Mouse (Mus musculus) heart, embryonic 16.5 days (tissue): ENCODE data around the gene Opn3. TPM values are rescaled to one million over a fixed set of nuclear protein-coding genes. Genes with fewer than 3 reads are reported as not detected.

ENCODE experiments used
- ATAC-seq: fragments of 200-750 bp; cut with Nextera tagmentation; replicated peaks from 2 replicates; pipeline ENCODE4 v1.8.0; 2017; ENCODE audit warnings: moderate number of reproducible peaks; ENCODE audit not compliant: insufficient read depth, low FRiP score; ENCODE audit errors: extremely low read depth
- H3K27ac ChIP-seq: fragments of 300-500 bp; sonication (generic); 2 replicates; pipeline ENCODE4 v1.5.1; 2014; ENCODE audit warnings: mild to moderate bottlenecking, low read length, control low read depth, moderate library complexity
- H3K27me3 ChIP-seq: fragments of 300-500 bp; sonication (generic); 2 replicates; pipeline ENCODE4 v1.6.1; 2014; ENCODE audit warnings: low read length, mixed read lengths; ENCODE audit not compliant: control insufficient read depth, insufficient read depth
- H3K36me3 ChIP-seq: fragments of 300-500 bp; sonication (generic); 2 replicates; pipeline ENCODE4 v1.6.1; 2014; ENCODE audit not compliant: control insufficient read depth, insufficient read depth
- H3K4me1 ChIP-seq: fragments of 300-500 bp; sonication (generic); 2 replicates; pipeline ENCODE4 v1.6.1; 2014; ENCODE audit warnings: low read length, mixed read lengths; ENCODE audit not compliant: control insufficient read depth, insufficient read depth
- H3K4me2 ChIP-seq: fragments of 300-500 bp; sonication (generic); 2 replicates; pipeline ENCODE4 v1.6.1; 2014; ENCODE audit warnings: low read depth, mild to moderate bottlenecking, control low read depth, low read length
- H3K4me3 ChIP-seq: fragments of 300-500 bp; sonication (generic); 2 replicates; pipeline ENCODE4 v1.5.1; 2014; ENCODE audit warnings: mild to moderate bottlenecking, control low read depth, low read length
- H3K9ac ChIP-seq: fragments of 300-500 bp; sonication (generic); 2 replicates; pipeline ENCODE4 v1.6.1; 2014; ENCODE audit warnings: low read length, control low read depth
- H3K9me3 ChIP-seq: fragments of 300-500 bp; sonication (generic); replicated peaks from 2 replicates; pipeline ENCODE4 v1.6.1; 2016; ENCODE audit warnings: low read length; ENCODE audit not compliant: control insufficient read depth
- WGBS: fragments of 180-500 bp; shearing (Covaris S2); extraction: QIAGEN DNeasy Blood & Tissue Kit; methylation state at CpG from one replicate; pipeline ENCODE4 v1.1.7; 2014; 5-methylcytosine and 5-hydroxymethylcytosine counted together
- polyA plus RNA-seq: library from polyadenylated mRNA; unstranded; fragments of >200 nt; fragmentation: Nextera tagmentation; extraction: Ambion mirVana; gene quantifications from 2 replicates; pipeline ENCODE4 v1.2.1, GENCODE M21; 2015

The Opn3 gene
- 12.2 and 13.7 TPM in 2 replicates for polyA plus RNA-seq

DNA sequence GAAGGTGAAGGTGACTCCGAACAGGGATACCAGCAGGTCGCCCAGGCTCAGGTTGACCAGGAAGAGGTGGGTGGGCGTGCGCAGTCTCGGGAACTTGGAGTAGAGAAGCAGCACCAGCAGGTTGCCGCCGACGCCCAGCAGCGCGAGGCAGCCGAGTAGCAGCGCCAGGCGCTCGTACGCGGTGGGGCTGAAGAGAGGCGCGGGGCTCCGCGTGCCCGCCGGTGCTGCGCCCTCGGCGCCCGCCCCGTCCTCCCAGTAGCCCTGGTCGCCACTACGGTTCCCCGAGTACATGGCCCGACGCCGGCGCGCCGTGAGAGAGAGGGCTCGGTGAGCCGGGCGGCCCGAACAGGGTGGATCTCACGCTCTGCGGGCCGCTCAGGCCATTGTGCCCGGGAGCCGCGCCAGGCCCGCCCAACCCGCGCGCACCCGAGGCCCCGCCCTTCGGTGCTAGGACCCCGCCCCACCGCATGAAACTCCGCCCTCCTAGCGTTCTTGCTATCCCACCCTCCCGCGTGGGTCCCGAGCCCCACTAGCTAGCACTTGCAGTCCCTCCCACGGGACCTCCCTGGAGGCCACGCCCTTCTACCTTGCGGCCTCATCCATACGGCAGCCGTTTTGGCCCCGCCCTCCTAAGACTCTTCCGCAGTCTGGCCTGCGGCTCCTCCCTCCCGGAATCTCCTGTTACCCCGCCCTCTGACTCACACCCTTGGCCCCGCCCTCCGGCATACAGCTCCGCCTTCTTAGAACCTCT is at the start of gene Opn3, which contains the start of gene Chml:
TSS of gene Opn3 (minus strand) at position 531 of the 751 bp plus-strand sequence.
TSS of gene Chml (minus strand) at position 656 of the 751 bp plus-strand sequence.
- Histone ChIP-seq H3K4me1 (peaks cover 21% of the 10 kb centered on the region), H3K27ac (peak within 1 kb of the TSS; percentile 93), H3K4me3 (peak within 1 kb of the TSS; percentile 91), H3K27me3 (no peaks in the 10 kb centered on the region), H3K9me3 (no peaks in the 10 kb centered on the region), H3K9ac (peak within 1 kb of the TSS; percentile 91), H3K4me2 (peak within 1 kb of the TSS; percentile 95), H3K36me3 (0 out of 2 replicates have a peak, but pooled peaks cover 2% of the 10 kb centered on the region)
- under 1% methylated on average over 60 of the region's 73 CpGs for WGBS
- peak; percentile 96 for ATAC-seq

DNA sequence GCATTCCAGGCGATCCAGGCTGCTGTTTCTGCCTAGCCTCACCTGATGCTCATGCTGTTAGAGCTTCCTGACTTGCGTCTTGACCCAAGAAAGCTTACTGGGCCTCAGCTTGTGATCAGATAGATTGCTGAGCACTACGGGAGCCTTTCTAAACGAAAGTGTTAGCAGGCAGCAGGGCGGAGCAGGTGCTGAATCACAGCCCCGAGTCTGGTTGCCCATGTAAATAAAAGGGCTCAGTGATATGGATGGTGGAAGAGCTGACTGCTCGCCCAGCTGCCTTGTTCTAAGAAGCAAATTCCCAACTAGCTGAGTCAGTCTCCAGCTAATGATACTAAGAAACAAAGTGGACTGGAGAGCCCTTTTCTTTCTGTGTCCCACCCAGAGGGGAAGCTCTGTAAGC is 33.2 kb upstream of the Opn3 start:
- no peak for ATAC-seq
- Histone ChIP-seq H3K4me2 (no peak overlapping the region), H3K9ac (no peak overlapping the region), H3K4me1 (no peaks in the 10 kb centered on the region), H3K9me3 (no peaks in the 10 kb centered on the region), H3K27me3 (no peaks in the 10 kb centered on the region), H3K4me3 (no peak overlapping the region), H3K27ac (no peak overlapping the region), H3K36me3 (no peaks in the 10 kb centered on the region)
- 26% methylated on average over 7 of the region's 7 CpGs for WGBS

DNA sequence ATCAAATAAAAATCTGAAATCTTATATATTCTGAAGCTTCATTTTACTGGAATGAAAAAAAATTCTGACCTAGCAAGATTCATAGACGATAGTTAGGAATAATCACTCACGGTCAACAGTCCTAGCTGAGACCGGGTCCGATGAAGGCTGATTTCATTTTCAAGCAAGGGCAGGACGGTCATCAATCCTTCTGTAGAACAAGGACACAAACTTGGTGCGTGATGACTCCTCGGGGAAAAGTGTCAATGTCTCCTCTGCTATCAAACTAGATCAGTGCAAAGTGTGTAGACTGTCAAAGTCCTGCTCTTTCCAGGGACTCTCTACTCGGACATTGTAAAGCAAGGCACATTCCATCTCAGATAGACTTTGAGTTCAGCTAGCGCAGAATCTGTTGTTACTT is 24.3 kb upstream of the Opn3 start:
- H3K27ac ChIP-seq, result no peak overlapping the region
- H3K9ac ChIP-seq, result no peak overlapping the region
- no peak overlapping the region for H3K4me3 ChIP-seq
- no peaks in the 10 kb centered on the region for H3K4me1 ChIP-seq
- H3K4me2 ChIP-seq, result no peak overlapping the region
- no peaks in the 10 kb centered on the region for H3K9me3 ChIP-seq
- no peaks in the 10 kb centered on the region for H3K27me3 ChIP-seq
- no peak for ATAC-seq
- no peaks in the 10 kb centered on the region for H3K36me3 ChIP-seq
- WGBS, result 85% methylated on average over 9 of the region's 9 CpGs

DNA sequence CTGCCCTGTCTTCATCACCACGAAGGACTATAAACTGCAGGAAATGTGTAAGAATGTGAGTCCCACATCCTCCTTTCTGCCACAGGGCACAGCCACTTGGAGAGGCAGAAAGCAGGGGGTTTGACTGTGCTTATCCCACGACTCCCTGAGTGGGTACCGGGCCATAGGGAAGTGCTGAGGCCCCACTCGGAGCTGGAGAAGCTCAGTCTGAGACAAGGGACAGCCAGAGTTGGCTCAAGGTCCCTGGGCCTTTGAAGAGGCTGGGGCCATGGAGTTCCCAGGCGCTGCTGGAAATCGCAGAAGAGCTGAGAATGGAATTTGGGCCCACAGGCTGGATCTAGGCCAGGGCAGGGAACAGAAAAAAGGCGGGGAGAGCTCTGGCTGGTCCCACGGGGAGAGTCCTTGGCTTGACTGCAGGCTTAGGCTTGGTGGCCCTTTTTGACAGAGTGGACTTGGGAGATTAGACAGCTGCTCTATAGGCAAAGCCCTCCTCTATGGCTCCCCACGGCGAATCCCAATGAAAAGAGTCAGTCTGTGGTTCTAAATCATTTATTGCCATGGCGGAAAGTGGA is 19.8 kb upstream of the Opn3 start:
- H3K36me3 ChIP-seq, result no peaks in the 10 kb centered on the region
- H3K27me3 ChIP-seq, result no peaks in the 10 kb centered on the region
- no peaks in the 10 kb centered on the region for H3K9me3 ChIP-seq
- H3K4me2 ChIP-seq, result no peak overlapping the region
- ATAC-seq, result no peak
- no peak overlapping the region for H3K27ac ChIP-seq
- 58% methylated on average over 11 of the region's 11 CpGs for WGBS
- no peaks in the 10 kb centered on the region for H3K4me1 ChIP-seq
- H3K4me3 ChIP-seq, result no peak overlapping the region
- no peak overlapping the region for H3K9ac ChIP-seq

DNA sequence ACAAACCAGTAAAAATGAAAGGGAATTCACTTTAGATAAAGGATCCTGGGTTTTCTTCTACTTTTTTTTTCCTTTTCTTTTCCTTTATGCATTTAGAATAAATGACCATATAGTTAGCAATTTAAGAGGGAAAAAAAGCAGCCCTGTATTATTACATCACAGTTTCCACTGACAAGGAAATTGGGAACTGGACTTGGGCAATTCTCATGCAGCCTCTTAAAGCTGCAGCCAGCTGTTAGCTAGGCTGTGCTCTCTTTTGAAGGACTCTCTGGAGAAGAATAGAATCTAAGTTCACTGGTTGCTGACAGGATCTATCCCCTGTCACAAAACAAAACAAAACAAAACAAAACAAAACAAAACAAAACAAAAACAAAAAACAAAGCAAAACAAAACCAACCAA is 15.4 kb upstream of the Opn3 start:
- H3K27ac ChIP-seq, result no peak overlapping the region
- no peak for ATAC-seq
- no peak overlapping the region for H3K9ac ChIP-seq
- no peaks in the 10 kb centered on the region for H3K27me3 ChIP-seq
- no peak overlapping the region for H3K4me3 ChIP-seq
- H3K36me3 ChIP-seq, result no peaks in the 10 kb centered on the region
- no peaks in the 10 kb centered on the region for H3K4me1 ChIP-seq
- H3K9me3 ChIP-seq, result no peaks in the 10 kb centered on the region
- no peak overlapping the region for H3K4me2 ChIP-seq

DNA sequence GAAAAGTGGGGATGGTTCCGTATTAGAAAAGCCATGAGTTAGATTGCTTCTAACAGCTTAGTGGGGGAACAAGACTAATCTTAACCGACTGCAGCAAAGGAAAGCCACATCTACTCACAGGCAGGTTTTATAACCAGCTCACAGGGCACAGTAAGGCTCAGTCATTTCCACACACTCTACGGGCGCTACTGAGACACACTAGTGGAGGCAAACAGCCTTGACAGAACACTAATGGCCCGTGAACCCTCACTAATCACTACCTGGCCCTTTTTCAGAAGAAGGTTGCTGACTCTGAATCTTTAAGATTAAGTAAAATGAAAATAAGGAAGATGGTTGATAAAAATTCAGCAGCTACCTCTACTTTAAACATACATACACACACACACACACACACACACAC is 15.0 kb upstream of the Opn3 start:
- H3K4me3 ChIP-seq, result no peak overlapping the region
- H3K36me3 ChIP-seq, result no peaks in the 10 kb centered on the region
- no peak overlapping the region for H3K9ac ChIP-seq
- no peaks in the 10 kb centered on the region for H3K27me3 ChIP-seq
- no peaks in the 10 kb centered on the region for H3K4me1 ChIP-seq
- 69% methylated on average over 5 of the region's 5 CpGs for WGBS
- no peaks in the 10 kb centered on the region for H3K9me3 ChIP-seq
- no peak overlapping the region for H3K27ac ChIP-seq
- no peak for ATAC-seq
- H3K4me2 ChIP-seq, result no peak overlapping the region

DNA sequence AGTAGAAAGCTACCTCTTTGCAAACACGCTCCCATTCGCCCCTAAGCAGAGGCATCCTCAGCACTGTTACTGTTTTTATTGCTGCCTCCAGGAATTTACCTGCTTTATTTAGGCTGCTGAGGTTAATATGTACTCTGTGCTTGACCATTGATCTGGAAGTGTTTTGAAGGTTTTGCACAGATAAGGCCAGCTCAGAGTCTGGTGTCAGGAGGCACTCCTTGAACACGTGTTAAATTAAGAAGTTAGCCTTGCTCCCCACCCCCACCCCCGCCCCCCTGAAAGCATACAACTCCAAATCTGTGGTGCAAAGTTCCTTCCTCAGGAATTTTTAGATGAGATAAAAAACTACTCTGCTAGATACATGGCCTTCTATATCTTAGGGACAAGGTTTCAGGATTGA is 8.6 kb upstream of the Opn3 start:
- Histone ChIP-seq H3K9ac (no peak overlapping the region), H3K27ac (no peak overlapping the region), H3K27me3 (no peaks in the 10 kb centered on the region), H3K4me1 (0 out of 2 replicates have a peak, but pooled peaks cover 2% of the 10 kb centered on the region), H3K4me2 (no peak overlapping the region), H3K4me3 (no peak overlapping the region), H3K36me3 (no peaks in the 10 kb centered on the region), H3K9me3 (no peaks in the 10 kb centered on the region)
- ATAC-seq, result no peak
- WGBS, result 62% methylated on average over 4 of the region's 4 CpGs

DNA sequence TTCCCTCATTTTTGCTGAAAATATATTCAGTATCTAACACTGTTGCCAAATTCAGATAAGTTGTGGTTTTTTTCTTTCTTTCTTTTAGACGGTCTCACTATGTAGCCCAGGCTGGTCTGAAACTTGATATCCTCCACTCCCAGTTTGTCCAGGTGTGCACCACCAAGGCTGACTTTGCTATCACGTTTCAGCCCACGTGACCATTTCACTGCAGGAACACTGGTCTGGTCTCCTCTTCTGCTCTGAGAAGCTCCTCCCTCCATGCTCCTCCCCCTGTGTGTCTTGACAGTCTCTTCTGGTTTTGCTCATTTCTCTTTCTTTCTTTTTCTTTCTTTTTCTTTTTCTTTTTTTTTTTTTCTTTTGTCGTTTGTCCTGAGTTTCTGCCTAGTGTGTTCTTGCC is 7.2 kb upstream of the Opn3 start:
- no peaks in the 10 kb centered on the region for H3K9me3 ChIP-seq
- no peaks in the 10 kb centered on the region for H3K27me3 ChIP-seq
- no peak for ATAC-seq

DNA sequence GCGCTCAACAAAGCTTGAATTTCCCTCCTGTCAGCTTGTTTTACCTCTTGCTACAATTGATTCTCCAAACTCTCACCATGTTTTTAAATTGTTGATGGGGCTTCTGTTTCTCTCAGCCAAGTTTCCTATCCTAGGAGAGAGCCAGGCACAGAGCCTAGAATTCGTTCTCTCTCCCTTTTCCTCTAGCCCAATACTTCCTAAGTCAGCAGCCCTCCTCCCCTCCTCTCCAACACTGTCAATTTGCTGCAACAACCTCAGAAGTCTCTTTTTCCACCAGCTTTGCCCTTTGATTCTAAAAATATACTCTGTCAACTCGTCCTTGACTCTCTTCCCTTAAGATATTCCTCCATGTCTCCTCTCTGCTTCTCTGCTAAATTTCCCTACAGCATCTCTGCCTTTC is 6.8 kb upstream of the Opn3 start:
- H3K27ac ChIP-seq, result no peak overlapping the region
- no peak for ATAC-seq
- no peak overlapping the region for H3K9ac ChIP-seq
- H3K4me2 ChIP-seq, result no peak overlapping the region
- 43% methylated on average over 3 of the region's 3 CpGs for WGBS
- H3K27me3 ChIP-seq, result no peaks in the 10 kb centered on the region
- H3K9me3 ChIP-seq, result no peaks in the 10 kb centered on the region
- H3K4me3 ChIP-seq, result no peak overlapping the region
- H3K4me1 ChIP-seq, result 0 out of 2 replicates have a peak, but pooled peaks cover 2% of the 10 kb centered on the region
- H3K36me3 ChIP-seq, result no peaks in the 10 kb centered on the region

More for the DNA sequence above, 7.2 kb upstream of the Opn3 start:
- H3K4me1 ChIP-seq, result 0 out of 2 replicates have a peak, but pooled peaks cover 2% of the 10 kb centered on the region
- no peak overlapping the region for H3K9ac ChIP-seq
- H3K27ac ChIP-seq, result no peak overlapping the region
- WGBS, result 27% methylated on average over 4 of the region's 4 CpGs
- no peak overlapping the region for H3K4me2 ChIP-seq
- no peaks in the 10 kb centered on the region for H3K36me3 ChIP-seq
- H3K4me3 ChIP-seq, result no peak overlapping the region
